Mouse (Mus musculus): ENCODE measurements around the gene Gm10073. TPM values are rescaled to one million over a fixed set of nuclear protein-coding genes. Genes with fewer than 3 reads are reported as not detected.

Gm10073 gene
- total and polyA plus RNA-seq, 3 experiments, result 21.6 to 224 (median 117) TPM

DNA sequence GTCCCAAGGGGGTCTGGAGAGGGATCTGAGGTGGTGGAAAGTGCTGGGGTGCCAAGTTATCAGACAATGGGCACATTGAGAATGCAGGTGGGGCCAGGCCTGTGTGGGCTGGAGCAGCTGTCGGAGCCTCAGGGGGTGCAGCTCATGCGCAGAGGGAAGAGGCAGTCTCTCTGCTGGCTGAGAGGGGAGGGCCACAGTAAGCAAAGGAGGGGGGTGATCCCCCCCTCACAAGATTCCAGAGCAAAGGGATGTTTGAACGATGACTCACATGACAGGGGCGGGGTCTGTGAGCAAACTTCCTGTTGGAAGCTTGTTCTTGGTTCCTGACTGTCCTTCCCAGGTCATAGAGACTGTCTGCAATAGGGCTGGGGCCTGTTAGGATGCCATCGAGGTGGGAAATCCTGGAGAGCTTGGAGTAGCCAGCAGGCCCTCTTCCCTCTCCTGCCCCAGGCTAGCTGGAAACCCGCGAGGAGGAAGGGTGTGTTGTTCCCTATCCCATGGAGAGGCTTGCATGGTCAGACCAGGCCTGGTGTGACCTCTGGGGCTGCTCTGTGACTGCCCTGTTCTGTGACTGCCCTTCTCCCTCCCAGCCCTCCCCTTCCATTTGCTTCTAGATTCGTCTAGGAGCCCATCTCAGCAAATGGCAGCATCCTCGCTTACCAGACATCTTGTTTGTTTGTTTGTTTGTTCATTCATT is 46.4 kb upstream of the Gm10073 start:
- no peak for DNase-seq (ENCODE audit: extremely low read depth)
- Histone ChIP-seq H3K4me2 (ENCODE audit: insufficient read depth, low read depth, poor library complexity, severe bottlenecking) (no peak overlapping the region), H3K4me1 (ENCODE audit: control insufficient read depth in 1 of 2, insufficient read depth in 2 of 2) (no peaks in the 10 kb centered on the region), H3K4me3 (replicated peaks in 1 of 3; ENCODE audit: low read depth in 2 of 3, low read length in 2 of 3, poor library complexity in 1 of 3) (no peak overlapping the region), H3K9me3 (replicated peaks; ENCODE audit: low read length) (no peaks in the 10 kb centered on the region), H3K79me2 (replicated peaks; ENCODE audit: control insufficient read depth, extremely low read depth, insufficient read depth, poor library complexity, severe bottlenecking) (no peaks in the 10 kb centered on the region), H3K27me3 (replicated peaks) (no peaks in the 10 kb centered on the region), H3K36me3 (replicated peaks in 1 of 2; ENCODE audit: control insufficient read depth in 1 of 2, insufficient read depth in 1 of 2, low read length in 1 of 2) (no peaks in the 10 kb centered on the region), H3K9ac (ENCODE audit: insufficient read depth, low read depth) (no peak overlapping the region), H3K27ac (ENCODE audit: insufficient read depth, low read depth) (no peak overlapping the region)
- dilution Hi-C loops (cut with MboI; ENCODE audit: extremely low pct_ligation_motif_present, extremely low pct_unique_long_range_greater_than_20kb, low sequenced_read_pairs) (no loop called here), in situ Hi-C loops (cut with MboI; ENCODE audit: low pct_ligation_motif_present, low pct_unique_long_range_greater_than_20kb, low sequenced_read_pairs) (no loop called here)
- TF ChIP-seq POLR2AphosphoS2 (IDR thresholded peaks at IDR 0.05; ENCODE audit: low read depth, low read length), result no peak
- no peak for TF ChIP-seq HCFC1 (IDR thresholded peaks at IDR 0.05; ENCODE audit: low read depth, low read length)
- no peak for TF ChIP-seq ZKSCAN1 (IDR thresholded peaks at IDR 0.05; ENCODE audit: borderline replicate concordance, low read depth, low read length)
- no peak for TF ChIP-seq RCOR1 (conservative IDR thresholded peaks at IDR 0.05; ENCODE audit: low read depth, low read length)
- no peak for TF ChIP-seq KAT2A (IDR thresholded peaks at IDR 0.05; ENCODE audit: insufficient replicate concordance, low read length)
- no peak for TF ChIP-seq USF2 (conservative IDR thresholded peaks at IDR 0.05; ENCODE audit: low read depth, low read length)
- no peak for TF ChIP-seq MAFK (IDR thresholded peaks at IDR 0.05; ENCODE audit: insufficient replicate concordance, low read length)
- TF ChIP-seq E2F4 (IDR thresholded peaks at IDR 0.05; ENCODE audit: insufficient replicate concordance, low read depth, low read length), result no peak
- TF ChIP-seq NRF1 (IDR thresholded peaks at IDR 0.05; ENCODE audit: low read depth, low read length), result no peak
- no peak for TF ChIP-seq UBTF (IDR thresholded peaks at IDR 0.05; ENCODE audit: low read depth, low read length)
- no peak for TF ChIP-seq ZC3H11A (IDR thresholded peaks at IDR 0.05; ENCODE audit: low read depth, low read length)
- TF ChIP-seq EP300 (IDR thresholded peaks at IDR 0.05; ENCODE audit: low read length), result no peak
- no peak for TF ChIP-seq MAX (IDR thresholded peaks at IDR 0.05; ENCODE audit: low read length)
- TF ChIP-seq POLR2A (IDR thresholded peaks at IDR 0.05; ENCODE audit: low read depth, low read length), result no peak
- TF ChIP-seq CHD1 (IDR thresholded peaks at IDR 0.05; ENCODE audit: low read depth, low read length), result no peak
- no peak for TF ChIP-seq TCF12 (IDR thresholded peaks at IDR 0.05; ENCODE audit: low read depth, low read length)
- no peak for TF ChIP-seq MXI1 (IDR thresholded peaks at IDR 0.05; ENCODE audit: low read depth, low read length)

DNA sequence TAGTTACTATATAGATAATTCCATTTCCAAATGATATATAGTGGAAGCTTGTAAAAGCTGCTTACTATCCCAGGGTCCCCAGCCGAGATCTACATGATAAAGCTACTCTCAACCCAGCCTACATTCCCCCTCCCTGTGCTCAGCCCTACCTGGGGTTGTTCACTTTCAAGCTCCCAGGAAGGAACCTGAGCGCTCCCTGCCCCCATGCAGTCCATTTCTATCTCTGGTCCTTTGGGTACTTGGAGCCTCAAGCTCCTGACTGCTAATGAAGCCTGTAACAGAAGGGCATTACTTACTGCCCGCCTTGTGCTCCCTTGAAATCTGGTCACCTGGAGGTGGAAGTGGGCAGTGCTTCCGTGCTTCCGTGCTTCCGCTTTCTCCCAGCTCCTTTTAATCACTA is 45.1 kb upstream of the Gm10073 start:
- H3K27me3 ChIP-seq (replicated peaks), result no peaks in the 10 kb centered on the region
- no peak overlapping the region for H3K27ac ChIP-seq (ENCODE audit: insufficient read depth, low read depth)
- dilution Hi-C loops (cut with MboI; ENCODE audit: extremely low pct_ligation_motif_present, extremely low pct_unique_long_range_greater_than_20kb, low sequenced_read_pairs), result no loop called here

More for the DNA sequence above, 45.1 kb upstream of the Gm10073 start:
- H3K4me3 ChIP-seq (replicated peaks in 1 of 3; ENCODE audit: low read depth in 2 of 3, low read length in 2 of 3, poor library complexity in 1 of 3), result no peak overlapping the region
- TF ChIP-seq KAT2A (IDR thresholded peaks at IDR 0.05; ENCODE audit: insufficient replicate concordance, low read length) (no peak), ZC3H11A (IDR thresholded peaks at IDR 0.05; ENCODE audit: low read depth, low read length) (no peak), ZKSCAN1 (IDR thresholded peaks at IDR 0.05; ENCODE audit: borderline replicate concordance, low read depth, low read length) (no peak), POLR2A (IDR thresholded peaks at IDR 0.05; ENCODE audit: low read depth, low read length) (no peak), RAD21 (IDR thresholded peaks at IDR 0.05; ENCODE audit: low read depth, low read length) (no peak), MEF2A (IDR thresholded peaks at IDR 0.05; ENCODE audit: borderline replicate concordance, low read depth, low read length) (no peak), TCF12 (IDR thresholded peaks at IDR 0.05; ENCODE audit: low read depth, low read length) (no peak), SIN3A (IDR thresholded peaks at IDR 0.05; ENCODE audit: low read length) (no peak), ZMIZ1 (IDR thresholded peaks at IDR 0.05; ENCODE audit: low read depth, low read length) (no peak), BHLHE40 (IDR thresholded peaks at IDR 0.05; ENCODE audit: low read depth, low read length) (no peak), MYC (IDR thresholded peaks at IDR 0.05; ENCODE audit: low read depth, low read length) (no peak), GABPA (IDR thresholded peaks at IDR 0.05; ENCODE audit: insufficient replicate concordance, low read depth, low read length) (no peak), MXI1 (IDR thresholded peaks at IDR 0.05; ENCODE audit: low read depth, low read length) (no peak), ETS1 (conservative IDR thresholded peaks at IDR 0.05; ENCODE audit: low read depth, low read length) (no peak), JUND (conservative IDR thresholded peaks at IDR 0.05; ENCODE audit: low read depth, low read length) (no peak), RCOR1 (conservative IDR thresholded peaks at IDR 0.05; ENCODE audit: low read depth, low read length) (no peak), JUN (IDR thresholded peaks at IDR 0.05; ENCODE audit: insufficient read depth, low read depth, low read length) (no peak)
- DNase-seq (ENCODE audit: extremely low read depth), result no peak
- H3K4me2 ChIP-seq (ENCODE audit: insufficient read depth, low read depth, poor library complexity, severe bottlenecking), result no peak overlapping the region
- H3K9me3 ChIP-seq (replicated peaks; ENCODE audit: low read length), result no peaks in the 10 kb centered on the region
- no peak overlapping the region for H3K9ac ChIP-seq (ENCODE audit: insufficient read depth, low read depth)
- H3K36me3 ChIP-seq (replicated peaks in 1 of 2; ENCODE audit: control insufficient read depth in 1 of 2, insufficient read depth in 1 of 2, low read length in 1 of 2), result no peaks in the 10 kb centered on the region
- no peaks in the 10 kb centered on the region for H3K4me1 ChIP-seq (ENCODE audit: control insufficient read depth in 1 of 2, insufficient read depth in 2 of 2)
- H3K79me2 ChIP-seq (replicated peaks; ENCODE audit: control insufficient read depth, extremely low read depth, insufficient read depth, poor library complexity, severe bottlenecking), result no peaks in the 10 kb centered on the region
- in situ Hi-C loops (cut with MboI; ENCODE audit: low pct_ligation_motif_present, low pct_unique_long_range_greater_than_20kb, low sequenced_read_pairs), result no loop called here
